Mouse (Mus musculus): ENCODE data around the gene Sf3a2.

Gene Sf3a2

DNA sequence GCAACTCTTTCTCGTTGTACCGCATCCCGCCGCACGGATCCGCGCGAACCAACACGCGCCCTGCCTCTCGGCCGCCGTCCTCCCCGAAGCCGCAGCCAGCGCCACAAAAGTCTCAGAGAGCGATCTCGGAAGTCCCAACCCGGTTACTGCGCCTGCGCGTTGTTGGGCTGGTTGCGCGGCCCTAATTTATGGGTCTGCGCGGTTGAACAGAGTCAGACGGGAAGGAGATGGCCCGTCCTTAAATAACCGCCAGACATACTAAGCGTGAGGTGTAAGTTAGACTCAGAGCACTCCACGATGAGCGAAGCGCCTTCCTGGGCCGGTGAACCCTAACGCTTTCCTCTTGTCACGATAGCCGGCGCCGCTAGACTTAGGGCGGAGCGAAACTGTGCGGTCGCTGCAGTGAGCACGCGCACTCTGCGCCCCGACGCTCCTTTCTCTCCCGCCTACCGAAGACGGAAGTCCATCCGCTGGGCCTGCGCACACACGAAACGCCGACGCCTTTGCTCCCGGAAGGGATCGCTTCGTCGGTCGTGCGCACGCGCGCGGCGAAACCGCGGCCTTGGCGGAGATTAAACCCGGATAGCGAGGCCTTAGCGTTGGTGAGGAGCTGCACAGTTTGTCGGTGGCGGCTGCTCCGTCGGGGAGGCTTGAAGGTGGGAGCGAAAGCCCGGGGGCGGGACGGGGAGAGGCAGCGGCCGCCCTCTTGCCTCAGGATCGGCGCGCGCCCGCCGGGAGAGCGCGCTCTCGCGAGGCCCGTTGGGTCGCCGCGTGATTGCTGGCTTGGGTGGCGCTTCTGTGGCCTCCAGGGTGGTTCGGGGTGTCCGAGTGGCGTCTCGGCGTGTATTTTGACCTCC is at the start of gene Sf3a2, which contains the start of gene Plekhj1:
TSS of gene Sf3a2 (plus strand) at position 49 of the 857 bp plus-strand sequence.
TSS of gene Plekhj1 (minus strand) at position 477 of the 857 bp plus-strand sequence.
- no peaks in the 10 kb centered on the region for H3K27me3 ChIP-seq (ENCODE audit: control insufficient read depth, insufficient read depth, low read length, poor library complexity, severe bottlenecking)
- peak; percentile 99 for DNase-seq (ENCODE audit: low read depth, low spot score)

DNA sequence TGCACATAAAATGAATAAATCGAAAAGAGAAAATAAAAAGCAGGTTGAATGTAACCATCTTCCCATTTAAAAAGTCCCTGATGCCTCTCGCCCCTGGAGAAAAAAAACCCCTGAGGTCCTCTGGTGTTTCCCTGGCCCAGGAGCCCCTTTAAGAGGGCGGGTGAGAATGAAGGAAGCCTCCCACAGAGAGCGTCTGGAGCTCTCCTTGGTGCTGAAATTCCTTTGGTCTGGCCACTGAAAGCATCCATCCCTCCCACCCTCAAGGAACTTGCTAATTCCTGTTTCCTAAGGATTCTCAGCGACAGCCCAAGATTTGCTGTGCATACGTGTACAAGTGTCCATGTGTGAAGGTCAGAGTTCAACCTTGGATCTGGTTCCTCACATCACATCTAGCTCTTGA is 49.4 kb upstream of the Sf3a2 start:
- Histone ChIP-seq H3K36me3 (ENCODE audit: control insufficient read depth, insufficient read depth, low read length, poor library complexity, severe bottlenecking) (no peaks in the 10 kb centered on the region), H3K27me3 (ENCODE audit: control insufficient read depth, insufficient read depth, low read length, poor library complexity, severe bottlenecking) (no peaks in the 10 kb centered on the region)
- DNase-seq (ENCODE audit: low read depth, low spot score) = peak; percentile 75

More for the DNA sequence above, at the start of gene Sf3a2, which contains the start of gene Plekhj1:
- peaks cover 3% of the 10 kb centered on the region for H3K36me3 ChIP-seq (ENCODE audit: control insufficient read depth, insufficient read depth, low read length, poor library complexity, severe bottlenecking)

DNA sequence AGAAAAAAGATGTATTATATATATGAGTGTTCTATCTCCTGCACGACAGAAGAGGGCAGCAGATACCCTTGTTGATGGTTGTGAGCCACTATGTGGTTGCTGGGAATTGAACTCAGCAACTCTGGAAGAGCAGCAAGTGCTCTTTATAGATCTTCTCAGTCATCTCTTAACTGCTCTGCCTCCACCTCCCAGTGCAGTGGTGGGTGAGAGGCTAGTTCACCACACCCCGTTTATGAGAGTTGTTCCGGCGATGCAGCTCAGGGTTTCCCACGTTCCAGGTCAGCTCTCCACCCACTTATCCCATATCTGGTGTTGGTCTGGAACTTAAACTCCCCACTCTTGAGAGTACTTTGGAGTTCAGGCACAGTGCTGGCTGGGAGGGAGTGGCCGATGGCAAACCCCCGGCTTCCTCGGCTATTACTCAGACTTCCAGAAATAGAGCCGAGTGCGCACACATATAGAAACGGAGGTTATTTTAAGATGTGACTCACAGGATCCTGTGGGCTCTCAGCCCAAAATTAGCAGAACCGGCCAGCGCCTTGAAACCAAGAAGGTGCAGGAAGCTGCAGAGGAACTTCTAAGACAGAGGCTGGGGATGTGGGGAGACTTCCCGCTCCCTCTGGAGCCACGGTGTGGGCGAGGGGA is 46.7 kb upstream of the Sf3a2 start:
- peak; percentile 76 for DNase-seq (ENCODE audit: low read depth, low spot score)
- H3K36me3 ChIP-seq (ENCODE audit: control insufficient read depth, insufficient read depth, low read length, poor library complexity, severe bottlenecking) = no peaks in the 10 kb centered on the region
- H3K27me3 ChIP-seq (ENCODE audit: control insufficient read depth, insufficient read depth, low read length, poor library complexity, severe bottlenecking) = no peaks in the 10 kb centered on the region

DNA sequence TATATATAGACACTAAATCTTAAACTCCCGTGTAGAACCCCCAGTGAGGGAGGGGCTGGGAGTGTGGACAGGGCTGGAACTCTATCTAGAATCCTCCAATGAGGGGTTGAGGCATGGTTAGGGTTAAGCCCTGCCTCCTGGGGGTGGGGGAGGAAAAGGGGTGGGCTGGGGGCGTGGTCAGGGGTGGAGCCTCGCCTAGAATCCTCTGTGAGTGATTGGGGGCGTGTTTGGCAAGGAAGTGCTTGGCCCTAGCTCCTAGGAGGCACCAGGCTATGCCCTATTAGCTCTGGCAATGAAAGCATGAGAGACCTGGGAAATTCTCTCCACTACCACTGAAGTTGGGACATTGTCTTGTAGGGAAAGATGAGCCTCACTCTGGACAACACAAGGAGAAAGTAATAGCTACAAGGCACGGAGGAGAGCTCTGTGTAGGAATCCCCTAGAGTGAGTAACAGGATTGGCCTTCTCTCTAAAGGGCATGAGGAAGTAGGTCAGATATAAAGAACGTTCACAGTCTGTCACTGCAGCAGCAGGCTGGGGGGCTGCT is 45.8 kb upstream of the Sf3a2 start:
- DNase-seq (ENCODE audit: low read depth, low spot score) = peak; percentile 75
- Histone ChIP-seq H3K27me3 (ENCODE audit: control insufficient read depth, insufficient read depth, low read length, poor library complexity, severe bottlenecking) (no peaks in the 10 kb centered on the region), H3K36me3 (ENCODE audit: control insufficient read depth, insufficient read depth, low read length, poor library complexity, severe bottlenecking) (no peaks in the 10 kb centered on the region)

DNA sequence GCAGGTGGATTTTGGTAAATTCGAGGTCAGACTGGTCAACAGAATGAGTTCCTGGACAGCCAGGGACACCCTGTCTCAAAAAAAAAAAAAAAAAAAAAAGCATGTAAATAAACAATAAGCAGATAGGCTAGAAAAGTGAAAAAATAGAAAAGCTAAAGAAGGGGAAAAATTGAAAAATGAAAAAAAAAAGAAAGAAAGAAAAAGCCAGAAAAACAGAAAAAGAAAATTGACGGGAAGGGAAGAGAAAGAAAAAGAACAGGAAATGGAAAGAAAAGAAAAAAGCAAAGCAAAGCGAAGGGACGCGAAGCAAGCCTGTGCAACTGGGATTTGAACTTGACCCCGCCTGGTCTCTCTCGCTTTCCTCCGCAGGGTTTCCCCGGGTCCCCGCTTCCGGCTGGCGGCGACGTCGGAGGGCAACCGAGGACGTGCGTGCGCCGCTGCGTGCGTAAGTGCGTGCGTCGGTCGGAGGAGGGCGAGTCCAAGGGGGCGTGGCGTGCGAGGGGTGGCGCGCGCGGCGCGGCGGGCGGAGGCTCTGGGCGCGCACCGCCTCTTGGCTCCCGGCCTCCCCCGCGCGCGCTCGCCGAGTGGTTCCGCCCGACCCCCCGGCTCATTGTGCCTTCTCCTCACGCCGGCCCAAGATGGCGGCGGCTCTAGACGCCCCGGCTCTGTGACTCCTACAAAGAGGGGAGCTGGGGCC is 43.3 kb upstream of the Sf3a2 start, which contains the start of gene Dot1l:
TSS of gene Dot1l (plus strand) at position 613 of the 697 bp plus-strand sequence.
- no peaks in the 10 kb centered on the region for H3K27me3 ChIP-seq (ENCODE audit: control insufficient read depth, insufficient read depth, low read length, poor library complexity, severe bottlenecking)
- DNase-seq (ENCODE audit: low read depth, low spot score) = peak; percentile 99
- no peaks in the 10 kb centered on the region for H3K36me3 ChIP-seq (ENCODE audit: control insufficient read depth, insufficient read depth, low read length, poor library complexity, severe bottlenecking)

DNA sequence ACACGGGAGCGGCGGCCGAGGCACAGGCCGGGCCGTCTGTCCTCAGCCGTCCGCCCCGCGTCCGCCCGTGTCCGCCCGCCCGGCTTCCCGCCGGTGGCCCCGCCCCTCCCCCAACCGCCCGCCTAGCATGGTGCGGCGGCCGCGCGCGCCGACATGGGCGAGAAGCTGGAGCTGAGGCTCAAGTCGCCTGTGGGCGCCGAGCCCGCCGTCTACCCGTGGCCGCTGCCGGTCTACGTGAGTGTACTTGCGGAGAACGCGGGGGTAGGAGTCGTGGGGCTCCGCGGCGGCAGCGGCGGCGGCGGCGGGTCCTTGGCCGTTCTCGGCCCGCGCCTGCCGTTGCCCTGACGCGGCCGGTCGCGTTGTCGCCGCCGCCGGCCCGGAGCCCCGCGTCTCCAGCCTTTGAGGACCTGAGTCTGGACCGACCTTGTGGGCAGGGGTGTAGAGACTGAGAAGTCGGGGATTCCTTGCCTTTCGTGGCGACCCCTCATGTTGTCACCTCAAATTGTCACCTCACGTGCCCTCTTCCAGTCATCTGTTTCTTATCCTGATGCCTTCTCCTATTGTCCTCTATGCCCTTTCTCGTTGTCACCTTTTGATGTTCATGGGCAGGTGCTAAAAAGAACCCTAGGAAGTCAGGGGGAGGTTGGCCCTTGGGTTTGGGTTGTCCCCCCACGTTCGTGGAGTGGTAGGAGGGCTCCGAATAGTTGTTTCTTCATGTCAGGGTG is 42.5 kb upstream of the Sf3a2 start:
- DNase-seq (ENCODE audit: low read depth, low spot score) = no peak
- no peaks in the 10 kb centered on the region for H3K36me3 ChIP-seq (ENCODE audit: control insufficient read depth, insufficient read depth, low read length, poor library complexity, severe bottlenecking)
- H3K27me3 ChIP-seq (ENCODE audit: control insufficient read depth, insufficient read depth, low read length, poor library complexity, severe bottlenecking) = no peaks in the 10 kb centered on the region

DNA sequence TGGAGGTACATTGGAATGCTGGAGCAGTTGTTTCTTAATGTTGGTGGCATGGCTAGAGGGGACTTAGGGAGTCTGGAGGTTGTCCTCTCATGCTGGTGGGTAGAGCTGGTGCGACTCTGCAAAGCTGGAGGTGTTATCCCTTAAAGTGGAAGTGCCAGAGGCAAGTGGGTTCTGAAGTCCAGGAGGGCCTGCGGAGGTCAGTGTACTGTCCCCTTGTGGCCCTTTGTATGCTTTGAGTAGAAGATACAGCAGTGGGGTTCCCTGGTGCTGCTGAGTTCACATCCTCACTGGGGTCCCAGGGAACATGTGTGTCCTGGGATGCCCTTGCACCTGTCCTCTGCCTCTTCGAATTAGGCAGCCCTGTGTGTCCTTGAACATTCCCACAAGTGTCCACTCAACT is 41.9 kb upstream of the Sf3a2 start:
- DNase-seq (ENCODE audit: low read depth, low spot score) = no peak
- no peaks in the 10 kb centered on the region for H3K27me3 ChIP-seq (ENCODE audit: control insufficient read depth, insufficient read depth, low read length, poor library complexity, severe bottlenecking)

DNA sequence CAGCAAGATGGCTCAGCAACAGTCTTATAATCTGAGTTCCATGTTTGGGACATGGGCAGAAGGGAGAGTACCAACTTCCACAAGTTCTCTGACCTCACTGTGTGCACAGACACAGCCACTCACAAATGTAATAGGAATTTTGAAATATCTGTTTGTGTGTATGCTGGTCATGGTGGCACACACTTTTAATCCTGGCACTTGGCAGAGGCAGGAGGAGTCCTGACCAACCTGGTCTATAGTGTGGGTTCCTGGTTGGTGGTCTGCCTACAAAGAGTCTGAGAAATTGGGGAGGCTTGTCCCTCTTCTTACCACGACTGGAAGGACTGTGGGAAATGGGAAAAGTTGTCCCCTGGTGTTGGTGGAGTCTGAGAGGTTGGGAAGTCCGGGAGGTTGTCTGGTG is 41.5 kb upstream of the Sf3a2 start:
- Histone ChIP-seq H3K36me3 (ENCODE audit: control insufficient read depth, insufficient read depth, low read length, poor library complexity, severe bottlenecking) (no peaks in the 10 kb centered on the region), H3K27me3 (ENCODE audit: control insufficient read depth, insufficient read depth, low read length, poor library complexity, severe bottlenecking) (no peaks in the 10 kb centered on the region)
- DNase-seq (ENCODE audit: low read depth, low spot score) = no peak

More for the DNA sequence above, 41.9 kb upstream of the Sf3a2 start:
- H3K36me3 ChIP-seq (ENCODE audit: control insufficient read depth, insufficient read depth, low read length, poor library complexity, severe bottlenecking) = no peaks in the 10 kb centered on the region

DNA sequence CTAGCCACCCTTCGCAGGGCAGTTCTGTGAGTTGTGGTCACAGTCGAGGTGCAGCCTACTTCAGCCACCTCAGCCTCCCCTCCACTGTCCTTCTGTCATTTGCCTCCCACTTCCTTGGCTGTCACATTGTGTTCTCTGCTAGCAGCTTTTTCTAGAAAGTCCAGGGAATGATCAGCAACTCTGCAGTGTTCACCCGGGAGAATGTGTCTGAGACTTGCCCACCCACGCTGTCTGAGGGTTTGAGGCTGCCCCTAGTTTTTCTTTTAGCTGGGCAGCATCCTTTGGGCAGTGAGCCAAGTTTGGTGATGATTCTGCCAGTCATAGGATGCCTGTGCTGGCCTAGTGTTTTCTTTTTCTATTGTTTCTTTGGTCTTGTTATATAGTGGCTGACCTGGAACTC is 41.0 kb upstream of the Sf3a2 start:
- no peak for DNase-seq (ENCODE audit: low read depth, low spot score)
- Histone ChIP-seq H3K27me3 (ENCODE audit: control insufficient read depth, insufficient read depth, low read length, poor library complexity, severe bottlenecking) (no peaks in the 10 kb centered on the region), H3K36me3 (ENCODE audit: control insufficient read depth, insufficient read depth, low read length, poor library complexity, severe bottlenecking) (no peaks in the 10 kb centered on the region)

DNA sequence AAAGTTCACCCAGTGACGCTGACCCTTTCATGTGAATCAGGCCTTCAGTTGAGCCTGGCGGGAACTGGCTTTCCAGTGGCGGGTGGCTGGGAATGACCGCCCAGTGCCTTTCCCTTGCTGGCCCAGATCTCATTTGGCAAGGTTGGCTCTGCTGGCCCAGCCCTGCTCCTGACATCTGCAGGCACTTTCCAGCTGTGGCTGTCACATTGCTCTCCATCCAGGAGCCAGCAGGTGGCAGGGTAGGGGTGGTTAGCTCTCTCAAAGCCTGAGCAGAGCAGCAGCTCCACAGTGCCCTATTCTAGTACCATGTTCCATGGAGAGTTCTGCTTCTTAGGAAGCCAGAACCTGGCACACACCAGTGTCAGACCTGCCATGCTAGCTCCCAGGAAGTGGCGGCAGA is 40.3 kb upstream of the Sf3a2 start:
- no peaks in the 10 kb centered on the region for H3K36me3 ChIP-seq (ENCODE audit: control insufficient read depth, insufficient read depth, low read length, poor library complexity, severe bottlenecking)
- H3K27me3 ChIP-seq (ENCODE audit: control insufficient read depth, insufficient read depth, low read length, poor library complexity, severe bottlenecking) = no peaks in the 10 kb centered on the region
- peak; percentile 75 for DNase-seq (ENCODE audit: low read depth, low spot score)

DNA sequence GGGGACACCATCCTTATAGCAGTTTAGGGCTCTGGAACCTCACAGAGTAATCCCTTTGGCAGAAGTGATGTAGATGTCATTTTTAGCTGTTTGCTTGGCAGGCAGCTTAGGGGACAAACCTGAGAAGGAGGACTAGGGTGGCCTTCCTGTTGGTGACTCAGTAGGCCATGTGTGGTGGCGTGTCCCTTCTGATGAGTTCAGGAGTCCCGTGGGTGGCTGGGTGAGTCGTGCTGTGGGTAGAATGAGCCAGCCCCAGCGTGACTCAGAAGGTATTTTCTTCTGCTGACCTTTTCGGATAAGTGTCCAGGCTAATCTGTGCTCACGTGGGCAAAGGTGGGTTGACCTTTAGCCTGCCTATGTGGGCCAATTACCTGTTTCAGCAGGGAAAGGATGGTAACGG is 39.3 kb upstream of the Sf3a2 start:
- DNase-seq (ENCODE audit: low read depth, low spot score) = no peak
- no peaks in the 10 kb centered on the region for H3K36me3 ChIP-seq (ENCODE audit: control insufficient read depth, insufficient read depth, low read length, poor library complexity, severe bottlenecking)
- no peaks in the 10 kb centered on the region for H3K27me3 ChIP-seq (ENCODE audit: control insufficient read depth, insufficient read depth, low read length, poor library complexity, severe bottlenecking)

DNA sequence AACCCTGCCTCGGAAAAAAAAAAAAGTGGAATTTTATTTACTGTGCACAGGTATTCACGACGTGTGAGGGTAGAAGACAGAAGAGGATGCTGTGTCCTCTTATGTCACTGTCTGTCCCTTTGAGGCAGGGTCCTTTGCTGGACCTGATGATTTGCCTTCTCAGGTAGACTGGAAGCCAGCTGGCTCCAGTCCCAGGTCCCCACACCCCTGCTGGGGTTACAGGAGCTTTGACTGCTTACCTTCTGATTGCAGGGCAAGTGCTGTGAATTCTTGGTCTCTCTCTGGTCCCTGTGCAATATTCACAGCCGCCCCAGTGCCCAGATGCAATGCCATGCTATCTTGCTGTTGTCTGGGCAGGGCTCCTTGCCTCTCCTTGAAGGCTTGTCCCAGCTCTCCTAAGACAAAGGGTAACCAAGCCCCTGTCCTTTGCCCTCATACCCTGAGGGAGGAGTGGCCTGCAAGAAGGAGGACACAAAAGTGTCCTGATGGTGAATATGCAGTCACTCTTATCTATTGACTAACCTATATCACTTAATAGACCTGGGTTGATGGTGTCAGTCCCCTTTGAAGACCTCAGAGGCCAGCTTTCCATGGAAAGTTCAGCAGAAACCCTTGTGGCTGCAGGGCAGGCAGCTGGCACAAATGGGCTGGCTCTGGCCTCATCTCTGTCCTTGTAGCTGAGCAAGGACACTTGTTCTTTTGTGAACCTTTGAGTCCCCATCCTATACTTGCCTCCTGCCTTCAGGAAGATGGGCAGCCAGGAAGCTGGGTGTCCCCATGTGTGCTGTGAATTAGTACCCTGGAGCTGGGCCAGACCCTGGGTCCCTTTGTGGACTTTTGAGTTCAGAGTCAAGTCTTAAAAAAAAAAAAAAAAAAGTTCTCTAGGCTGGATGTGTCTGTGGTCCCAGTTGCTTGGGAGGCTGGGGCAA is 37.1 kb upstream of the Sf3a2 start:
- no peak for DNase-seq (ENCODE audit: low read depth, low spot score)
- Histone ChIP-seq H3K27me3 (ENCODE audit: control insufficient read depth, insufficient read depth, low read length, poor library complexity, severe bottlenecking) (no peaks in the 10 kb centered on the region), H3K36me3 (ENCODE audit: control insufficient read depth, insufficient read depth, low read length, poor library complexity, severe bottlenecking) (no peaks in the 10 kb centered on the region; the same call in 1 of the 2 replicates)

DNA sequence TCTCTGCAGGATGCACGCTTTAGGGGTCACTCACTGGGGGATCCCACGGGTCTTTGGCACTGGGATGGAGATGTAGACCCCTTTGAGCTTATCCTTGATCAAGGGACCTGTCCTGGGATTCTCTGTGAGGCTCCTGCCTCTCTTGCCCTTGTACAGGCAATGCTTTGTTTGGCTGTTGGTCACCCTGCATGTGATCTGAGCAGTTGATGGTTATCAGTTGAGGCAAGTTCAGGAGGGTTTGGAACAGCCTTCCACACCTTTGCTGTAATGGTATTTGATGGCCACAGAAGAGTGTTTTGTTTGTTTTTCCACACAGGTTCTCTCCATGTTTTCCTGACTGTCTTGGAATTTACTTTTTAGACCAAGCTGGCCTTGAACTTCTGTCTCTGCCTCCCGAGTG is 36.2 kb upstream of the Sf3a2 start:
- H3K36me3 ChIP-seq (ENCODE audit: control insufficient read depth, insufficient read depth, low read length, poor library complexity, severe bottlenecking) = peaks cover 2% of the 10 kb centered on the region
- DNase-seq (ENCODE audit: low read depth, low spot score) = no peak
- no peaks in the 10 kb centered on the region for H3K27me3 ChIP-seq (ENCODE audit: control insufficient read depth, insufficient read depth, low read length, poor library complexity, severe bottlenecking)

All from splenic B cell, adult 2 months (primary cell).